Mouse (Mus musculus) embryonic fibroblast, embryonic 13.5 days (primary cell): ENCODE measurements around the gene Ngdn.

Source experiments
- CTCF ChIP-seq: IDR thresholded peaks from 2 replicates; pipeline ENCODE4 v1.5.1; 2011; ENCODE audit warnings: mild to moderate bottlenecking, control low read depth, low read length, moderate library complexity, borderline replicate concordance; ENCODE audit not compliant: insufficient read depth
- POLR2A ChIP-seq: IDR thresholded peaks from 2 replicates; pipeline ENCODE4 v1.6.1; 2011; ENCODE audit warnings: low read depth, mild to moderate bottlenecking, control low read depth, low read length, moderate library complexity

DNA sequence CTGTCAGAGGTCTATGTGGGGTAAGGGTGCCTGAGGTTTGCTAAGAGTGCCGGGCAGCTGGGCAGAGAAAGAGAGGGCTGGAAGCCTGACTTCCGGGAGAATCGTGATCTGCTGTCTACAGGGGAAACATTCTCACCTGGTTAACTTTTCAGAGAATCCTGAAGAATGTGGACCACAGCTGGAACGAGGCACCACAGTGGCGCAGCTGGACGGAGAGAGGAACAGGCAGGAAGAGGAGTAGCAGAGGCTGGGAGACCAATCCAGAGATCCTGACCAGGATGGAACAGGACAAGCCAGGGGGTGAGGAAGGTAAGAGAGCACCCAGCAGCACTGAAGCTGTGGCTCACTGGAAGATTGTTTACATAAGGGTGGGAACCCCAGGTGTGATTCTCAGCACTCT, 49.6 kb upstream of the Ngdn start:
- TF ChIP-seq CTCF (no peak), POLR2A (no peak)
